Mouse (Mus musculus): ENCODE data around the gene A530084C06Rik. TPM values are rescaled to one million over a fixed set of nuclear protein-coding genes. Genes with fewer than 3 reads are reported as not detected.

Gene A530084C06Rik
- polyA plus RNA-seq, 1 experiment from 2014 or later: not detected

DNA sequence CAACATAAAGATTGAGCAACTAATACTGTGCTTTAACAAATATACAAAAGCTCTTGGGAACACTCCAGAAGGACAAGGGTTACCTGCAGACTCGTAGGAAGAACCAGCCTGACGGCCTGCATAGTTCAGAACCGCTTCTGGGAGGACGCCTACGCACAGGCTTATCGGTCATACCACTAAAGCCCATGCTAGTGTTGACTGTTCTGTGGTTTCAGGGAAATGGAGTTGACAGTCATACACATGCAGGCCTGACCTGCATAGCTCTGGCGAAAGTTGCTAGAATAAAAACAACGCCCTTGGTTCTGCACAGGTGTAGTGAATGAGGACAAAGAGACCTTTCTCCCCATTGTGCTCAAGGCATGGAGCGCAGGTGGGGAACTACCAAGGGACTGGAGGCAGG, 11.5 kb downstream of the A530084C06Rik start:
- no peaks in the 10 kb centered on the region for H3K4me1 ChIP-seq (ENCODE audit: control insufficient read depth, insufficient read depth, low read length)
- no peak for ATAC-seq (ENCODE audit: low FRiP score, low TSS enrichment)
- no peaks in the 10 kb centered on the region for H3K27me3 ChIP-seq (ENCODE audit: control insufficient read depth, insufficient read depth, low read length)
- H3K27ac ChIP-seq (ENCODE audit: low read depth, low read length): no peak overlapping the region
- H3K36me3 ChIP-seq (ENCODE audit: control insufficient read depth, insufficient read depth, low read length): no peaks in the 10 kb centered on the region
- H3K4me3 ChIP-seq (ENCODE audit: low read length): no peak overlapping the region
- 83% methylated on average over 9 of the region's 9 CpGs for WGBS
- no peaks in the 10 kb centered on the region for H3K9me3 ChIP-seq (ENCODE audit: control insufficient read depth, low read length)
- H3K4me2 ChIP-seq (replicated peaks; ENCODE audit: low read depth, low read length): no peak overlapping the region
- no peak overlapping the region for H3K9ac ChIP-seq (ENCODE audit: low read depth, low read length)

DNA sequence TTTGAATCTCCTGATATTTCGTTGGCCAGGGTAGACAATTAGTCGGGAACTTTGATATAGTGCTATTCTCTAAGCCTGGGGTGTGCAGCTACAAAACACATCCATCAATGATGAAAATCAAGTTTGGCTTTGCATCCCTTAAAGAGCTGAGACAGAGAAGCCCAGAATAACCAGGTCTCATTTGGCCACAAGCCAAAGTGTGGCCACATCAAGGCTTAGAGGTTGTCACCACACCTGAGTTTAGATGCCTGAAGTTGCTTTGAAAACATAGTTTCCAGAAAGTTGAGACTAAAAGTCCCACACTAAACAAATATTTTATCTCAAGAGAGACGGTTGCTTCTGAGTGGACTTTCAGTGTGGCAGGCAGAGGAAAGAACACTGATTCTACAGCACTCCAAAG, 11.9 kb downstream of the A530084C06Rik start:
- Histone ChIP-seq H3K36me3 (ENCODE audit: control insufficient read depth, insufficient read depth, low read length) (no peaks in the 10 kb centered on the region), H3K9ac (ENCODE audit: low read depth, low read length) (no peak overlapping the region), H3K9me3 (ENCODE audit: control insufficient read depth, low read length) (no peaks in the 10 kb centered on the region), H3K4me1 (ENCODE audit: control insufficient read depth, insufficient read depth, low read length) (no peaks in the 10 kb centered on the region), H3K4me2 (replicated peaks; ENCODE audit: low read depth, low read length) (no peak overlapping the region), H3K27ac (ENCODE audit: low read depth, low read length) (no peak overlapping the region), H3K27me3 (ENCODE audit: control insufficient read depth, insufficient read depth, low read length) (no peaks in the 10 kb centered on the region), H3K4me3 (ENCODE audit: low read length) (no peak overlapping the region)
- 81% methylated on average over 3 of the region's 3 CpGs for WGBS
- ATAC-seq (ENCODE audit: low FRiP score, low TSS enrichment): no peak

DNA sequence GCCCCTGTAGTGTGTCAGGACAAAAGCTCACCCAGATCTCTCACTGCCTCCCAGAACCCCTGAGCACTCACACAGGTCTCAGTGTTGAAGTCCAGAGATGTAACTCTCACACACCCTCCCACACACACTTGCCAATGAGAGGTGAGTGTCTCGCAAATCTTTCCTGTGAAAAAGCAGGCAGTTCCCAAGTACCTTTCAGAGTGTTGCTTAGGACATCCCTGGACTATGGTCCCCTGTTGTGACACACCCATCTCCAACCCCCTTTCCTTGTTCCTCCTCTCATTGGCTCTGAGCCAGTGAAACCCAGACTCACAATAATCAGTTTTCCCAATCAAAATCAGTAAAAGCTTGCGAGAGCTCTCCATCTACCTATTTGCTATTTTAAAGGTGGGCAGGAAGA, 12.3 kb downstream of the A530084C06Rik start:
- WGBS: 81% methylated on average over 2 of the region's 2 CpGs

DNA sequence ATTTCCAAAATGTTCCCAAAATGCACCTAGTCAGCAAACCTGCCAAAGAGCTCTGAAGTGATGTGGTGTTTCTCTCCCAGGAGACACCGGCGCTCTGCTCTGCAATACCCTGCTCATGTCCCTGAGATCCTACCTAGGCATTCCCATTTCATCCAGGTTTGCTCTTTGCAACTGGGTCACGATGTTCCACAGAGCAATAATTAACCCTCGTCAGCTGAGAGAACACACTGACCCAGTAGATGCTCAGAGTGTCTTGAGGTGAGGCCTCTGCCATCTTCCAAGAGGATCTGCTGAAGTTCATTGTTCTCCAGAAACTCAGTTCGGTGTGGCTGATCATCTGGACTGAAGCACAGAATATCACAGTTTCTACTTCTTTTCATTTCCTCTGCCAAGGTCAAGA, 16.1 kb downstream of the A530084C06Rik start:
- no peaks in the 10 kb centered on the region for H3K4me1 ChIP-seq (ENCODE audit: control insufficient read depth, insufficient read depth, low read length)
- no peak overlapping the region for H3K9ac ChIP-seq (ENCODE audit: low read depth, low read length)
- ATAC-seq (ENCODE audit: low FRiP score, low TSS enrichment): no peak
- no peak overlapping the region for H3K27ac ChIP-seq (ENCODE audit: low read depth, low read length)
- H3K4me3 ChIP-seq (ENCODE audit: low read length): no peak overlapping the region
- no peaks in the 10 kb centered on the region for H3K36me3 ChIP-seq (ENCODE audit: control insufficient read depth, insufficient read depth, low read length)
- WGBS: 90% methylated on average over 5 of the region's 5 CpGs
- H3K4me2 ChIP-seq (replicated peaks; ENCODE audit: low read depth, low read length): no peak overlapping the region
- no peaks in the 10 kb centered on the region for H3K27me3 ChIP-seq (ENCODE audit: control insufficient read depth, insufficient read depth, low read length)
- H3K9me3 ChIP-seq (ENCODE audit: control insufficient read depth, low read length): no peaks in the 10 kb centered on the region

More for the DNA sequence above, 12.3 kb downstream of the A530084C06Rik start:
- no peaks in the 10 kb centered on the region for H3K9me3 ChIP-seq (ENCODE audit: control insufficient read depth, low read length)
- no peak overlapping the region for H3K27ac ChIP-seq (ENCODE audit: low read depth, low read length)
- no peaks in the 10 kb centered on the region for H3K27me3 ChIP-seq (ENCODE audit: control insufficient read depth, insufficient read depth, low read length)
- no peaks in the 10 kb centered on the region for H3K36me3 ChIP-seq (ENCODE audit: control insufficient read depth, insufficient read depth, low read length)
- H3K4me1 ChIP-seq (ENCODE audit: control insufficient read depth, insufficient read depth, low read length): no peaks in the 10 kb centered on the region
- H3K4me2 ChIP-seq (replicated peaks; ENCODE audit: low read depth, low read length): no peak overlapping the region
- ATAC-seq (ENCODE audit: low FRiP score, low TSS enrichment): no peak
- no peak overlapping the region for H3K4me3 ChIP-seq (ENCODE audit: low read length)
- no peak overlapping the region for H3K9ac ChIP-seq (ENCODE audit: low read depth, low read length)

DNA sequence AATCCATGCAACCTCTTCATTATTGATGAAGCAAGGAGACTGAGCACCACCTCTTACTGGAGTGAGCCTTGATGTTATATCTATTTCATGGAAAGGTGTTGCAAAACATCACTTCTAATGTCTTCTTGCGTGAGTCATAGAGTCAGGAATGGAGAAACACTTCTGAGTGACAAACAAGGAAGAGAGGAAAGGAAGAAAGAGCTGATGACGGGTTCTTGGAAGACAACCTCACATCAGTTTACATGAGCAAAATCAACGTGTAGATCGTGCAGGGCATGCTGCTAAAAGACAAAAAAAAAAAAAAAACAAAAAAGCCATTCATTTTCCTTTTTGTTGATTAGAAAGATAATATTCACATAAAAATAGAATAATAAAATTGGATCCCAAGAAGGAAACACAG, 24.4 kb downstream of the A530084C06Rik start:
- no peak overlapping the region for H3K4me2 ChIP-seq (replicated peaks; ENCODE audit: low read depth, low read length)
- no peak overlapping the region for H3K9ac ChIP-seq (ENCODE audit: low read depth, low read length)
- H3K9me3 ChIP-seq (ENCODE audit: control insufficient read depth, low read length): no peaks in the 10 kb centered on the region
- no peaks in the 10 kb centered on the region for H3K27me3 ChIP-seq (ENCODE audit: control insufficient read depth, insufficient read depth, low read length)
- H3K27ac ChIP-seq (ENCODE audit: low read depth, low read length): no peak overlapping the region
- 89% methylated on average over 4 of the region's 4 CpGs for WGBS
- H3K4me1 ChIP-seq (ENCODE audit: control insufficient read depth, insufficient read depth, low read length): peaks cover 4% of the 10 kb centered on the region; the same call in 1 of the 2 replicates
- no peak overlapping the region for H3K4me3 ChIP-seq (ENCODE audit: low read length)
- no peaks in the 10 kb centered on the region for H3K36me3 ChIP-seq (ENCODE audit: control insufficient read depth, insufficient read depth, low read length)
- no peak for ATAC-seq (ENCODE audit: low FRiP score, low TSS enrichment)

DNA sequence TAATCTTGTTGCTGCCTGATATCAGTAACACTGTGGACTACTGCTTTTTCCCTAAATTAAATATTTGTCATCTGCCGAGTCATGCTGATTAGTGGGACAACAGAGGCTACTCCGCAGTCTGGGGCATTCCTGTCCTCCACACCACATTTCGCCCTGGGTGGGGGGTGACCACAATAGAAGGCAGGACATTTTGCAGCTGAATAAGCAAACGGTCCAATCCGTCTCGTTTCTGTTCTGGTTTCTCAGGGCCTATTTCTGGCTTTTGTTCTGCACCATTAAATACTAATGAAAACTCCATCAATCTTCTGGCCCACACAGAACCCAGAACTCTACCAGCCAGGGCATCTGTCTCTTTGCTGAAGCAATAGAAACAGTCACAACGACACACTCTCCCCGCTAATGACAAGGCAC, 27.5 kb downstream of the A530084C06Rik start:
- 9% methylated on average over 8 of the region's 8 CpGs for WGBS
- Histone ChIP-seq H3K4me3 (ENCODE audit: low read length) (no peak overlapping the region), H3K27ac (ENCODE audit: low read depth, low read length) (no peak overlapping the region), H3K9ac (ENCODE audit: low read depth, low read length) (no peak overlapping the region), H3K4me1 (ENCODE audit: control insufficient read depth, insufficient read depth, low read length) (peaks cover 4% of the 10 kb centered on the region; the same call in 1 of the 2 replicates), H3K36me3 (ENCODE audit: control insufficient read depth, insufficient read depth, low read length) (no peaks in the 10 kb centered on the region), H3K9me3 (ENCODE audit: control insufficient read depth, low read length) (no peaks in the 10 kb centered on the region), H3K27me3 (ENCODE audit: control insufficient read depth, insufficient read depth, low read length) (no peaks in the 10 kb centered on the region), H3K4me2 (replicated peaks; ENCODE audit: low read depth, low read length) (0 out of 2 replicates have a peak overlapping the region, but pooled peaks have one; percentile 1)
- peak; percentile 92 for ATAC-seq (ENCODE audit: low FRiP score, low TSS enrichment)

DNA sequence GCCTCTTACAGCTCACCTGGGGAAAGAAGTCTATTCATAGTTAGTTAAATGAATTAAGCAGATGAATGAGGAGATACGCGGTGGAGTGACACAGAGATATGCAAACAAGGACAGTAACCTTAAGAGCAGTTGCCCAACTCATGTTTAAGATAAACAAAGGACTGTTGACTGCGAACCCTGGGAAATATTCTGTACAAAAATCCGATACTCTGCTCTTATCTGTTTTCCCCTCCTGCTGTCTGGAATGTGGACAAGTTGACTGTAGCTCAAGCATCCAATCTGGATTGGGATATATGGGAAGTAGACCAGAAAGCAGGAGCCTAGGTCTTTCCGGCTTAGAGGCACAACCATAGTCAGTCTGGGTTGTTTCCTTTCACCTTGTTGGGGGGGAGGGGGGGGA, 27.9 kb downstream of the A530084C06Rik start:
- Histone ChIP-seq H3K9me3 (ENCODE audit: control insufficient read depth, low read length) (no peaks in the 10 kb centered on the region), H3K9ac (ENCODE audit: low read depth, low read length) (no peak overlapping the region), H3K27me3 (ENCODE audit: control insufficient read depth, insufficient read depth, low read length) (no peaks in the 10 kb centered on the region), H3K4me1 (ENCODE audit: control insufficient read depth, insufficient read depth, low read length) (peaks cover 4% of the 10 kb centered on the region; the same call in 1 of the 2 replicates), H3K4me2 (replicated peaks; ENCODE audit: low read depth, low read length) (no peak overlapping the region), H3K27ac (ENCODE audit: low read depth, low read length) (no peak overlapping the region), H3K36me3 (ENCODE audit: control insufficient read depth, insufficient read depth, low read length) (no peaks in the 10 kb centered on the region), H3K4me3 (ENCODE audit: low read length) (no peak overlapping the region)
- no peak for ATAC-seq (ENCODE audit: low FRiP score, low TSS enrichment)
- 67% methylated on average over 5 of the region's 5 CpGs for WGBS

DNA sequence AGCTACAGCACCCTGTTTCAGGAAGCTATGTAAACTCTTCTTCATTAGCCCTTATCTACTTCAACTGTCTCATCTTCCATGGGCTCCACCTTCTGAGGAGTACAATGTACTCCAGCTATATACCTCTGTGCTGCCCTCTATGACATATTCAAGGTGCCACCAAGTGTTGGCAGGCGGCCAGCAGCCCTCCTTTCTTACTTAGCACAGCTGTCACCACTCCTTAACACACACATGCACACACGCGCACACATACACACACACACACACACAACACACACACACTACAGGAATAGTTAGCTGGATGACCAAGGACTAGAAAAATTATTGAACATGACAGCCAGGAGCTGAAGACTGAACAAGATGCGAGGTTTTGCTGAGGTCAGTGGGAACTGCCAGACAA, 34.2 kb downstream of the A530084C06Rik start:
- no peak for ATAC-seq (ENCODE audit: low FRiP score, low TSS enrichment)
- H3K27ac ChIP-seq (ENCODE audit: low read depth, low read length): no peak overlapping the region
- H3K4me1 ChIP-seq (ENCODE audit: control insufficient read depth, insufficient read depth, low read length): no peaks in the 10 kb centered on the region
- no peaks in the 10 kb centered on the region for H3K9me3 ChIP-seq (ENCODE audit: control insufficient read depth, low read length)
- no peak overlapping the region for H3K9ac ChIP-seq (ENCODE audit: low read depth, low read length)
- WGBS: 80% methylated on average over 4 of the region's 4 CpGs
- H3K4me2 ChIP-seq (replicated peaks; ENCODE audit: low read depth, low read length): no peak overlapping the region
- H3K36me3 ChIP-seq (ENCODE audit: control insufficient read depth, insufficient read depth, low read length): no peaks in the 10 kb centered on the region
- H3K27me3 ChIP-seq (ENCODE audit: control insufficient read depth, insufficient read depth, low read length): no peaks in the 10 kb centered on the region
- no peak overlapping the region for H3K4me3 ChIP-seq (ENCODE audit: low read length)

DNA sequence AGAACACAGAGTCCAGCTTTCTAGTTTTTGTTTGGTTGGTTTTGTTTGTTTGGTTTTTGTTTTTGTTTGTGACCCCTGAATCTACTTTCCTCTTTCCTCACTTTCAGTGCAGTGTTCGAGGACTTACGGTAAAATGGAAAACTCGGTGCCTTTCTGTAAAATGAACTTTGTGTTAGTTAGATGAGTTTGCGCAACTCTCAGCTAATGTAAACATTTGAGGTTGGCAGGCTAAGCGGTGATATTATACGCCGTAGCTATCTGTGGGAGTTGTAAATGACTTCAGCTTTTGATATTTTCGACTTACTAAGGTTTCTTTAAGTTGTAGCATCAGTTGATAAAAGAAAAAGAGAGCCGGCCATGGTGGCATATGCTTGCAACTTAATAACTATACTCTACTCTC, 40.2 kb downstream of the A530084C06Rik start:
- H3K4me2 ChIP-seq (replicated peaks; ENCODE audit: low read depth, low read length): no peak overlapping the region
- no peak overlapping the region for H3K4me3 ChIP-seq (ENCODE audit: low read length)
- no peak overlapping the region for H3K27ac ChIP-seq (ENCODE audit: low read depth, low read length)
- H3K9me3 ChIP-seq (ENCODE audit: control insufficient read depth, low read length): no peaks in the 10 kb centered on the region
- no peaks in the 10 kb centered on the region for H3K27me3 ChIP-seq (ENCODE audit: control insufficient read depth, insufficient read depth, low read length)
- no peaks in the 10 kb centered on the region for H3K4me1 ChIP-seq (ENCODE audit: control insufficient read depth, insufficient read depth, low read length)
- H3K36me3 ChIP-seq (ENCODE audit: control insufficient read depth, insufficient read depth, low read length): no peaks in the 10 kb centered on the region
- H3K9ac ChIP-seq (ENCODE audit: low read depth, low read length): no peak overlapping the region
- no peak for ATAC-seq (ENCODE audit: low FRiP score, low TSS enrichment)
- WGBS: 84% methylated on average over 9 of the region's 9 CpGs

Data from kidney, embryonic 14.5 days (tissue).